Mouse (Mus musculus) right cerebral cortex, postnatal 14 days (tissue): ENCODE data around the gene Tspan31.
"Not testable (repeated sequence)": the region's sequence is repeated elsewhere in the genome, so short reads cannot be mapped to it uniquely, and the experiment has no call there.

ENCODE experiments used
- DNase-seq: peaks from one replicate; pipeline ENCODE4 v3.0.0; 2022

The Tspan31 gene

GRCm38 (mm10) chr10:127083292-127083914 is 13.3 kb upstream of the Tspan31 start:
- DNase-seq = no peak

GRCm38 (mm10) chr10:127081996-127082620 is 12.0 kb upstream of the Tspan31 start:
- DNase-seq = no peak

GRCm38 (mm10) chr10:127080901-127081780 is 11.1 kb upstream of the Tspan31 start:
- peak; percentile 67 for DNase-seq

DNA sequence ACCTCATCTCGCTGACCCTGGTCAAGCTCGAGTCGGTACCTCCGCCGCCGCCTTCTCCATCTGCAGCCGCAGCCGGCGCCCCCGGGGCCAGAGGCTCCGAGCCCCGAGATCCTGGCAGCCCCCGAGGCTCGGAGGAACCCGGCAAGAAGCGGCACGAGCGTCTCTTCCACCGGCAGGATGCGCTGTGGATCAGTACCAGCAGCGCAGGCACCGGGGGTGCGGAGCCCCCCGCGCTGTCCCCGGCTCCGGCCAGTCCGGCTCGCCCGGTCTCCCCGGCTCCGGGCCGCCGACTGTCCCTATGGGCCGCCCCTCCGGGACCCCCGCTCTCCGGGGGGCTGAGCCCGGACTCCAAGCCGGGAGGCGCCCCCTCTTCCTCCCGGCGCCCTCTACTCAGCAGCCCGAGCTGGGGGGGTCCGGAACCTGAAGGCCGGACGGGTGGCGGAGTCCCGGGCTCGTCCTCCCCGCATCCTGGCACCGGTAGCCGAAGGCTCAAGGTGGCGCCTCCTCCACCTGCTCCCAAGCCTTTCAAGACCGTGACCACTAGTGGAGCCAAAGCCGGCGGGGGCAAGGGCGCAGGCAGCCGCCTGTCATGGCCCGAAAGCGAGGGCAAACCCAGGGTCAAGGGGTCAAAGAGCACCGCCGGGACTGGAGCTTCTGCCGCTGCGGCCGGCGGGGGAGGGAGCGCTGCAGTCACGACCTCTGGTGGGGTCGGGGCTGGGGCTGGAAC is 9.8 kb upstream of the Tspan31 start:
- DNase-seq = peak; percentile 65

DNA sequence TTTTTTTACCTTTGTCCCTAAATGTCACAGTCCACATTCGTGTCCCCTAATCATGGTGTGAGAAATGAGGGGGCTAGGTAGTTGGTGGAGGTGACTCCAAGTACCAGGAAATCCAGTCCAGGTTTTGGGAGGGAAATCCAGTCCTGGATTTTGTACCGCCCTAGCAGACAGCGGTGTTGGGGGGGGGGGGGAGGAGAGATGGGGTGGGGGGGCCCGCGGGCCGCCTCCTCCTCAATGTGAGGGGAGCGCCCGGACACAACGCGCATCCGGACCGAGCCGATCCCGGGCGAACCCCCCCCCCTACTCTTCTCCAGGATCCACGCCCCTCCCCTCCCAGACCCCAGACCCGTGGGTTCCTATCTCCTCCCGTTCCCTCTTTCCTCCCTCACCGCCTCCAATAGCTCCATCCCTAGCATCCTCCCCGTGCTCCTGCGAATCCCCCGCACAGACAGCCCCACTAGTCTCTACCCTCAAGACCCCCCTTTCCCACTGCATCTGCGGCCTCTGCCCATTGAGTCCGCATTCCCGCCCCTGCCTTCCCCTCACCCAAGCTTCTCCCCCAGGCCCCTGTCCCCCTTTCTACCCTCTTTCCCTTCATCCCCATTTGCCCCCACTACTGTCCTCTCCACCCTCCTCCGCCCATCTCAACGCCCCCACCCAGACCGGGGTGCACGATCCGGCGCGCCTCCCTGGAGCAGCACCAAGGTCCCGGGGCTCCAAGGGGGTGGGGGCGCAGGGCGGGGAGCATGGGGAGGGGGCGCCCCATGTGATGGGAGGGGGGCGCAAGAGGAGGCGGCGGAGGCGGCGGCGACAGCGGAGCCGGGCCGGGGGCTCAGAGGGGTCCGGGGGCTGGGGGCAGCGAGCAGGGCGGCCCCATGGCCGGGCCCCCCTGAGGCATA is 8.9 kb upstream of the Tspan31 start:
- DNase-seq = peak; percentile 68

GRCm38 (mm10) chr10:127078001-127078676 is 8.1 kb upstream of the Tspan31 start:
- peak; percentile 33 for DNase-seq

DNA sequence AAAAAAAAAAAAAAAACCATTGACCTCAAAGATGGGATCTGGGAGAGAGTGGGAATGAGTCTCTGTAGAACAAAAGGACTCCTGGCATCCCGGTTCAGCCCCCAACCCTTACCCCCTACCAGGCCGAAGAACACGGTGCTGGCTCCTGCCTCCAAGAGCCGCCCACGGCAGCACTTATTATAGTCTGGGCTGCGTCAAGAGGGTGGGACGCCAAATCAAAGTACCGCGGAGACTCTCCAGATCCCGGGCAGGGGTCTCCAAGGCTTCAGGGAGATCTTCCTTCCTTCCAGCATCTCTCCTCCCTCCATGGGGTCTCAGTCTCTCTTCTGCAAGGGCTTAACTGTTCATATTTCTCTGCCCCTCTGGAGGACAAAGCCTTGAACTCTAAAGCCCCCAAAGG is 7.5 kb upstream of the Tspan31 start:
- peak; percentile 58 for DNase-seq

GRCm38 (mm10) chr10:127076082-127076481 is 6.0 kb upstream of the Tspan31 start:
- no peak for DNase-seq

GRCm38 (mm10) chr10:127075651-127076050 is 5.6 kb upstream of the Tspan31 start:
- DNase-seq = no peak

DNA sequence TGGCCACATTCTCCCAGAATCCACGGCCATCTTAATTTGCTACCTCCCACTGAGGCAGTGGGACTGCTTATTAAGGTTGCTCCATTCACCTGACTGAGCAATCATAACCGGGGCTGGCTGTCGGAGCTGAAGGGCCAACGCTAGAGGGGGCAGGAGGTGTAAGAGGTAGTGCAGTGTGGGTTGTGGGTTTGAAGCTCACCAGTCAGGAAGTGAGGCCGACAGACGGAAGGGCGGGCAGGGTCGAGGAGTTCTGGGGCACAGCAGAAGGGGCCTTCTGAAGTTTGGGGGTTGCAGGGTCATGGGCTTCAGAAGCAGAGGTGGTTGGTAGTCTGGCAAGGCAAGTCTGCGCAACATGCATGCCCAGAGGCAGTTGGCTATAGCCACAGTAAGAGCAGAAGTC is 5.0 kb upstream of the Tspan31 start, which contains the start of gene Agap2:
Gene Agap2 (plus strand): TSS at position 205 of the 400 bp plus-strand sequence.
- DNase-seq = no peak

GRCm38 (mm10) chr10:127073981-127074380 is 3.9 kb upstream of the Tspan31 start:
- DNase-seq = no peak

GRCm38 (mm10) chr10:127072969-127073368 is 2.9 kb upstream of the Tspan31 start:
- DNase-seq = not testable (repeated sequence)

- not testable (repeated sequence) for DNase-seq
These were observed 2.2 kb upstream of the Tspan31 start for GRCm38 (mm10) chr10:127072270-127072669.

DNA sequence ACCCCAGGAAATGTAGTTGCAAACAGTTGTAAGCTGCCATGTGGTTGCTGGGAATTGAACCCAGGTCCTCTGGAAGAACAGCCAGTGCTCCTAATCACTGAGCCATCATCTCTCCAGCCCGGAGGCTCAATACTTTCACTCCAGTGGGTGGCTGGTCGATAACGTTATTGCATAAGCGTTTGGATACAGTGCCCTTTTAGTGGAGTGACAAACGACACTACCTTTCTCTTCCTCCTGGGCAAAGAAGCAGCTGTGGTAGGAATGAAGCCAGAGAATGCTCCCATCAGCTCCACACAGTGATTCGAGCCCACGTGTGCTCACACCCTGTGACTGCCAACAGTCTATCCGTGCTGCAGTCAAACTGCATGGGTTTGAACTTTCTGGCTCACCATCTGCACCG is 1.1 kb upstream of the Tspan31 start:
- no peak for DNase-seq

DNA sequence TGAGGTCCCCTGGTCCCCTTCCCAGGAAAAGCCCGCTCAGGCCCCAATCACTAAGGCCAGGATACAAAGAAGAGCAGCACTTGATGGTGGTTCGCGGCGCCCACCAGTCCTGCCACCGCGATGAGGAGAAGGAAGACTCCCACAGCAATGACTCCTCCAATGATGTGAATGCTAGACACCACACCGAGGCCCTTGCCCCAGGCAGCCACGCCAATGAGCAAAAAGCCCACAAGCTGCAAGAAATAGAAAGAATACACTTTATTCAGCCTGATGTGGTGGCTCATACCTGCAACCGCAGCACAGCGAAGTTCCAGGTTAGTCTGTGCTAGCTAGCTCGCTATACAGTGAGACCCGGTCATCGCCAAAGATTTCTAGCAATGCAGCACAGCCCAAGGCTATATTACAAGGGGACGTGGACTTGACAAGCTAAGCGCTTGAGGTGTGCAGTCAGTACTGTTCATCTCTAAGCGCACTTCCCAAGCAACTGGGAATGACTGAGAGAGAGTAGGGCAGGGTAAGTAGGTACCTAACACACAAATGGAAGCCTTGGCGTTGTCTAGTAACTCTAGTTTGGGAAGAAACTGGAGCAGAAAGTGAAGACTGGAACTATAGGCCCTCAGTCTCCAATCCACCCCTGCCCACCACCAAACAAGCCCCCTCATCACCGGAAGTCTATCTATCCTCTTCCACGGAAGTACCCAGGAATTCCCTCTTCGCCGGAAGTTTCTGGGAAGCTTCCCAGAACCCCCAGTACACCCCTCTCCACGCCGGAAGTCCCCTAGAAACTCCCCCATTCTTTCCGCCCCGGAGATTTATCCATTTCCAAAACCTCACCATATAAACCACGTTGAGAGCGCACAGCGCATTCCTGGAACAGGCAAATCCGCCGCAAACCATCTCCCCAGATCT is 529 bp downstream of the Tspan31 start:
- no peak for DNase-seq

GRCm38 (mm10) chr10:127068360-127069038 is 1.6 kb downstream of the Tspan31 start:
- DNase-seq = no peak

DNA sequence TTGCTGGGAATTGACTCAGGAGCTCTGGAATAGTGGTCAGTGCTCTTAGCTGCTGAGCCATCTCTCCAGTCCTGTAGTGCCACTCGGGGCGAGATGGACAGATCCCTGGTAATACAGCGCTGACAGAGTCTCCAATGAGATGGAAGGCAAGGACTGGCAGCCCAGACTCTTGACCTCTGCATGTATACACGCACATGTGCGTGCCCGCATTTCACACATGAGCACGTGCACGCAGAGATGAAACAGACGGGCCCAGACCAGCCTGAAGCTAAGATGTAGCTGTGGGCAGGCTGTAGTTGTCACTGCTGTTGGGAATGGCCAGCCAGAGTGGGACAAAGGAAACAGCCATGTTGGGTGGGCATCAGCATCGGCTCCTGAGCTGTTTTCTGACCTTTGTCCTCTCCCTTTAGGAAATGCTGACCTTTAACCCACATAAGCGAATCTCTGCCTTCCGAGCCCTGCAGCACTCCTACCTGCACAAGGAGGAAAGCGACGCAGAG is 3.5 kb downstream of the Tspan31 start:
- DNase-seq = no peak

- no peak for DNase-seq
These were observed 4.1 kb downstream of the Tspan31 start for GRCm38 (mm10) chr10:127065981-127066380.
